Mouse (Mus musculus) E14TG2a.4 (cell line): ENCODE measurements around the gene Tfip11.

ENCODE experiments used
- CTCF ChIP-seq: conservative IDR thresholded peaks from 2 replicates; pipeline ENCODE4 v1.5.1; 2014; ENCODE audit warnings: low read length
- NANOG ChIP-seq: IDR thresholded peaks from 2 replicates; pipeline ENCODE4 v1.6.1; 2014; ENCODE audit warnings: borderline replicate concordance, low read length, mixed read lengths

DNA sequence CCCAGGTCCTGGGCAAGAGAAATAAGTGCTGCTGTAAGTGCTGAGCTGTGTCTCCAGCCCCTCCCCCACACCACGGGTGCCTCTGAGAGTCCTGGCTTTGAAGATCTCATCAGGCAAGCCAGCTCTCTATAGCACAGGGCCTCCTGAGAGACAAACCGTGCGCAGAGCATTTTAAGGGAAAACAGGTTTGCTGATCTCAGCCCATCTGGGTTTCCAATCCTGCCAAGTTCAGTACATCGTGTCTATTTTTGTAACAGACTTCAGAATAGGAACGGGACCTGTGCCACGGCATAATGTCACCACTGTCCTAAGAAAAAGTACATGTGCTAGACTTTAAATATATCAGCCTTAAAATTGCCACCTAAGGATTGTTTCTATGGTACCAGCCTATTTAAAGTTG, 5.2 kb upstream of the Tfip11 start:
- no peak for TF ChIP-seq CTCF
- TF ChIP-seq NANOG, result no peak
